Mouse (Mus musculus) heart, postnatal 25 days (tissue): Measurements from ENCODE around the gene Gm28036. TPM values are rescaled to one million over a fixed set of nuclear protein-coding genes. Genes with fewer than 3 reads are reported as not detected.

Experiments
- total RNA-seq, 2 experiments: library from RNA; stranded (reverse); gene quantifications; 2 replicates each; pipeline ENCODE4 v1.2.3; 2021

Gene Gm28036
- total RNA-seq, 2 experiments from 2014 or later: 10.3 to 12.9 TPM

Other genes starting within 250 kb of the Gm28036 start
- gene Uqcc1, start 196.8 kb downstream of the Gm28036 start, total RNA-seq: 100 to 1,000 TPM; 248 to 268 TPM
- not detected for gene Gm15557, start 186.4 kb downstream of the Gm28036 start, total RNA-seq
- gene Gdf5, start 181.7 kb downstream of the Gm28036 start, total RNA-seq: not detected
- 1 to 10 TPM; 4.9 to 5.7 TPM for gene Cep250, start 170.6 kb downstream of the Gm28036 start, total RNA-seq
- under 1 TPM; 0.10 to 0.61 TPM for gene 6430550D23Rik, start 119.1 kb downstream of the Gm28036 start, total RNA-seq
- 10 to 100 TPM; 59.4 to 62.7 TPM for gene Ergic3, start 119.0 kb downstream of the Gm28036 start, total RNA-seq
- not detected for gene Fer1l4, start 74.1 kb downstream of the Gm28036 start, total RNA-seq
- 1 to 10 TPM in 1 of 2 experiments, under 1 TPM in 1; 0.75 to 1.4 TPM for gene Spag4, start 61.9 kb downstream of the Gm28036 start, total RNA-seq
- 10 to 100 TPM; 15.6 to 18.4 TPM for gene Cpne1, start 15.1 kb downstream of the Gm28036 start, total RNA-seq
- gene Rbm12, start 15.1 kb downstream of the Gm28036 start, total RNA-seq: 10 to 100 TPM; 13.2 to 14.2 TPM
- 100 to 1,000 TPM; 324 to 347 TPM for gene Romo1, start 16.9 kb upstream of the Gm28036 start, total RNA-seq
- 10 to 100 TPM; 81.0 to 81.3 TPM for gene Nfs1, start 17.1 kb upstream of the Gm28036 start, total RNA-seq
- 100 to 1,000 TPM; 140 to 164 TPM for gene Rbm39, start 53.1 kb upstream of the Gm28036 start, total RNA-seq
- 10 to 100 TPM; 14.9 to 15.2 TPM for gene Phf20, start 69.4 kb upstream of the Gm28036 start, total RNA-seq
- 1 to 10 TPM in 1 of 2 experiments, under 1 TPM in 1; 0.65 to 1.2 TPM for gene Cnbd2, start 185.2 kb upstream of the Gm28036 start, total RNA-seq
- 10 to 100 TPM; 76.8 to 80.7 TPM for gene Scand1, start 185.6 kb upstream of the Gm28036 start, total RNA-seq